Mouse (Mus musculus) retina, adult 2 months (tissue): Measurements from ENCODE around the gene Tmprss11b.

Source experiments
- DNase-seq: peaks from one replicate; pipeline ENCODE4 v3.0.0-alpha.2; 2012; ENCODE audit warnings: low read depth, low spot score

The Tmprss11b gene

DNA sequence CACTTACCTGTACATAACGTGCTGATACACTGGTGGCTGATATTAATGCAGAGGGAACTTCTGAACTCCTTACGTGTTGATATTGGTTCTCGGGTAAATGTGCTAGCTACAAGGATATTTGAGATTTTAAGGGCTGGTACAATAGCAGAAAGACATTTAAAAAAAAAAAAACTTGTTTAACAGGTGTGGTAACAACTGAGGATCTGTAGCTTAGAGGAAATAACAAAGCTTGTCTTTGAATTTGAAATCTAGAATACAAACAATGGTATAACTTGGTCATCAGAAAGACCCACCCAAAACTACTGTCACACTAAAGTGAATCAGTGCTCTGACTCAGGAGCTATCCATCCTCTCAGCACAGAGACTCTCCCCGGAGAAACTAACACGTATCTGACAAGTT is at the start of gene Tmprss11b:
Gene Tmprss11b, minus strand, starts transcription at position 101 of the 400 bp plus-strand sequence.
- DNase-seq: no peak

GRCm38 (mm10) chr5:86725021-86725420 is 48.9 kb upstream of the Tmprss11b start:
- DNase-seq: no peak

- no peak for DNase-seq
Measured at GRCm38 (mm10) chr5:86722820-86723460, 46.8 kb upstream of the Tmprss11b start.

GRCm38 (mm10) chr5:86714967-86715366 is 38.8 kb upstream of the Tmprss11b start:
- no peak for DNase-seq

GRCm38 (mm10) chr5:86704923-86705322 is 28.8 kb upstream of the Tmprss11b start:
- DNase-seq: no peak

GRCm38 (mm10) chr5:86684667-86685066 is 8.5 kb upstream of the Tmprss11b start:
- DNase-seq: no peak

- peak; percentile 6 for DNase-seq
Measured at GRCm38 (mm10) chr5:86649185-86649584, 27.0 kb downstream of the Tmprss11b start.

GRCm38 (mm10) chr5:86640795-86641194 is 35.4 kb downstream of the Tmprss11b start:
- DNase-seq: no peak

DNA sequence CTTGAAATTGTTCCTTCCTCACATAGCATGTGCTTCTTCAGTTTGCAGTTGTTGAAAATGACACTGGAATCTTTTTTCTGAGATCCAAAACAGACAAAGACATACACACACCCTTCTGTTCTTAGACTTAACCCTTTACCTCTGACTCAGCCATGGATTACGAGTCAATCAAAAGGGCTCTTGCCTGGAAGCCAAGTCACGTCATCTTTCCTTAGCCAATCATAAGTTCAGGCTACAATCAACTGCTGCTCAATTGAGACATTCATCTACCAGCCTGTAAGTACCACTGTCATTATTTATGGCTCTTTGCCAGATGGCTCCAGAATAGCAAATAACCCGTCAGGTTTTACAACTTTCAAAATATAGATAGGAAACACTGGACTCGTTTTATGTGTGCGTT is 43.8 kb downstream of the Tmprss11b start, which contains the start of gene Tmprss11f:
Gene Tmprss11f, minus strand, starts transcription at position 101 of the 400 bp plus-strand sequence.
- no peak for DNase-seq

- no peak for DNase-seq
Measured at GRCm38 (mm10) chr5:86630700-86631099, 45.5 kb downstream of the Tmprss11b start.

GRCm38 (mm10) chr5:86621778-86622177 is 54.4 kb downstream of the Tmprss11b start:
- no peak for DNase-seq
